In genomic region chr9:54279046-54279589, GRCm38 (mm10) we compare ENCODE assay signal across 22 mouse cellular contexts. TPM values are rescaled to one million over a fixed set of nuclear protein-coding genes. Genes with fewer than 3 reads are reported as not detected.
"Had no signal": no experiment of that assay in that cellular context is flagged by ENCODE, and none has a peak within 500 bp of the region (broad histone marks: within the 10 kb centered on the region; RNA-seq: fewer than 3 reads in every experiment).

No protein-coding gene starts in this region.

- H3K9ac ChIP-seq: lung, embryonic 14.5 days; midbrain, embryonic 12.5 days; neural tube, embryonic 13.5 days; neural tube, embryonic 15.5 days had no signal

- DNase-seq: lung, adult 18-20 months; lung, embryonic 14.5 days; lung, postnatal 10 days; lung, postnatal 4 days; midbrain, embryonic 14.5 days; right cerebral cortex, postnatal 14 days; thymus, adult 18-20 months; thymus, postnatal 14 days; thymus, postnatal 36 days had no signal

- H3K4me1 ChIP-seq: midbrain, embryonic 10.5 days; midbrain, embryonic 12.5 days; neural tube, embryonic 15.5 days had no signal

- H3K27me3 ChIP-seq: midbrain, embryonic 12.5 days; neural tube, embryonic 13.5 days; neural tube, embryonic 15.5 days had no signal

- H3K36me3 ChIP-seq: midbrain, embryonic 10.5 days; midbrain, embryonic 12.5 days; neural tube, embryonic 13.5 days; neural tube, embryonic 15.5 days had no signal

- H3K4me3 ChIP-seq: midbrain, embryonic 10.5 days; midbrain, embryonic 12.5 days; myocyte; neural tube, embryonic 13.5 days; neural tube, embryonic 15.5 days had no signal

- H3K27ac ChIP-seq: midbrain, embryonic 10.5 days; midbrain, embryonic 12.5 days; neural tube, embryonic 13.5 days; neural tube, embryonic 15.5 days had no signal

RNA-seq across cellular contexts. Expression of gene Gldn, which starts 7.2 kb away (rescaled TPM):
- total RNA-seq: megakaryocyte, adult 5-6 weeks; megakaryocyte-erythroid progenitor cell, adult 5-6 weeks had no signal
- polyA plus RNA-seq: lung, embryonic 14.5 days; lung, embryonic 16.5 days; myocyte; stomach, embryonic 14.5 days; stomach, embryonic 16.5 days had no signal

RNA-seq across cellular contexts. Expression of gene Cyp19a1, which starts 11.2 kb away (rescaled TPM):
- total RNA-seq: megakaryocyte, adult 5-6 weeks; megakaryocyte-erythroid progenitor cell, adult 5-6 weeks had no signal
- polyA plus RNA-seq: lung, embryonic 14.5 days; lung, embryonic 16.5 days; midbrain, embryonic 12.5 days; midbrain, embryonic 14.5 days; myocyte; neural tube, embryonic 11.5 days; neural tube, embryonic 13.5 days; spleen, adult 2 months; stomach, embryonic 14.5 days; stomach, embryonic 16.5 days; thymus, postnatal 0 days had no signal
